Mouse (Mus musculus) macrophage (primary cell): ENCODE measurements around the gene Mettl11b. TPM values are rescaled to one million over a fixed set of nuclear protein-coding genes. Genes with fewer than 3 reads are reported as not detected.
"Not testable (repeated sequence)": the region's sequence is repeated elsewhere in the genome, so short reads cannot be mapped to it uniquely, and the experiment has no call there.

Experiments
- H3K27ac ChIP-seq: fragments of 350-480 bp; formaldehyde crosslinking; 2 replicates; pipeline ENCODE4 v1.9.0; 2021
- H3K36me3 ChIP-seq: fragments of 350-480 bp; formaldehyde crosslinking; 2 replicates; pipeline ENCODE4 v1.9.0; 2021; ENCODE audit errors: inconsistent target
- H3K4me3 ChIP-seq: fragments of 350-480 bp; formaldehyde crosslinking; 2 replicates; pipeline ENCODE4 v1.9.0; 2021; ENCODE audit errors: inconsistent target
- H3K79me2 ChIP-seq: fragments of 350-480 bp; formaldehyde crosslinking; 2 replicates; pipeline ENCODE4 v1.9.0; 2021; ENCODE audit errors: inconsistent target
- WGBS: methylation state at CpG from one replicate; pipeline ENCODE4 v1.1.7; 2026; ENCODE audit warnings: inconsistent platforms; ENCODE audit not compliant: missing documents; 5-methylcytosine and 5-hydroxymethylcytosine counted together
- polyA plus RNA-seq: library from polyadenylated mRNA; stranded (reverse); fragments of 250-400 nt; gene quantifications from 3 replicates; pipeline ENCODE4 v1.2.4, GENCODE M21; 2018; ENCODE audit warnings: inconsistent platforms
- total RNA-seq, 78 experiments: library from RNA; depleted of rRNA; stranded (reverse); fragments of 250-400 nt; gene quantifications; 1 replicate in 9 of 78; 2 replicates in 24 of 78; 3 replicates in 43 of 78; 4 replicates in 2 of 78; pipeline ENCODE4 v1.2.4; 2018; ENCODE audit warnings: inconsistent platforms in 56 of 78

Mettl11b gene
- total RNA-seq (2018; cell fraction: chromatin; rRNA removed) = not detected
- not detected for total RNA-seq (2018; cell fraction: cytosol; rRNA removed)
- not detected for total RNA-seq (2018; cell fraction: nucleus; rRNA removed)
- polyA plus RNA-seq = not detected in 3 replicates

DNA sequence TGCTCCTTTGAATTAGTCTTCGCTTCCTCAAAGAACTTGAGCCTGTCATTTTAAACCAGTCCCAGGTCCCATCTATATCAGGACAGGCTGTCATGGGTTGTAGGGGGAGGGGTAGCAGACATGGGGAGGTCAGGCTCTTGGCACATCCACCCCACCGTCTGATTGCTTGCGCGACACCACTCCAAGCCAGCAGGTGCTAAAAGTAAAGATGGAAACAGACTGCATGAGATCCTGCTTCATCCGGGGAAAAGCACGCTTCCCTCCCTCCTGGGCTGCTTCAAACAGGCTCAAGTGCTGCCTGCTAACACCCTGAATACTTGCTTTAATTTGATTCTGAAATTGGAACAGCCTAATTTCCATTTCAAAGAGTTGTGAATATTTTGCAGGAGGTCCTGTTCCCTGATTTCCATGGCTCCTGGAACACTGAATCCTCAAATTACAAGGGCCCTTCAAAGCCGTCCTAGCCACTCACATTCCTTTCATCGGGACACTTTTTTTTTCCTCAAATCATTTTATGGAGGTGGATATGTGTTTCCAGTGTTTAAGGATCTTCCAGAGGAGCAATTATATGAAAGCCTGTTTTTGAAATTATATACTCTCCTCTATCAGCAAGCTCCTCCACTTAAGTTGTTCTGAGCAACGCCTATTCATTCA is at the start of gene Mettl11b:
Gene Mettl11b, minus strand, starts transcription at position 127 of the 654 bp plus-strand sequence.
- Histone ChIP-seq H3K27ac (no peak within 1 kb of the TSS), H3K79me2 (no peaks in the 10 kb centered on the region), H3K4me3 (no peak within 1 kb of the TSS), H3K36me3 (no peaks in the 10 kb centered on the region)
- WGBS = 80% methylated on average over 9 of the region's 9 CpGs

DNA sequence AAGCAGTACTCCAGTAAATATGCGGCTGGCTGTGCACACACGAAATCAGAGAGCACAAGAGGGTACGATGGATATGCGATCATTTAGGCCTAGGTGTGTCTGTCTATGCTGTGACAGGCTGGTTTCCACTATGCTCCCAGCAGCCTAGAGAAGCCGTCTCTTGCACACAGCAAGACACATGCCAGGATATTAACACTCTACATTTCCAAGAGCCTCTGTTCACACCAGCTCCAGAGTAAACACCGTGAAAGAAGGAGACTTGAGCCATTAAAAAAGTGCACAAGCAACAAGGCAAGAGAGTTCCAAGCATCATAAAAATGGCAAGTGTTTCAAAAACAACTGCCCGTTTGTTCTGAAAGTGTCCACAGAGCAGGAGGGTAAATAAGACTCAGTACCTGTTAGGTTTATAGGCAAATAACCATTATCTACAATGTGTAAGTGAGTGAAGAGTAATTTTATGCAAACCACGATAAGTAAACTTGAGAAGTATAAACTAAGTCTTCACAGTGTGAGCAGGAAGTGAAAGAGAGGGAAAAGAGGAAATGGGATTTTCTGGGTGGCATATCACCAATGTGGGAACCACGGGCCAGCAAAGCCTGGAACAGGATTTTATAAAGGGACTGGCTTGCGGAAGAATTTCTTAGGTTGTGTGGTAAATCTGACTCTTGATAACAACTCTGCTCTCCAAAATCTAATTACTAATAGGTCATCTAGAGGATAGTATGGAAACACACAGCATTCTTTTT is 32.6 kb upstream of the Mettl11b start:
- Histone ChIP-seq H3K36me3 (no peaks in the 10 kb centered on the region), H3K27ac (no peak overlapping the region), H3K79me2 (no peaks in the 10 kb centered on the region), H3K4me3 (no peak overlapping the region)
- WGBS = 73% methylated on average over 10 of the region's 10 CpGs

DNA sequence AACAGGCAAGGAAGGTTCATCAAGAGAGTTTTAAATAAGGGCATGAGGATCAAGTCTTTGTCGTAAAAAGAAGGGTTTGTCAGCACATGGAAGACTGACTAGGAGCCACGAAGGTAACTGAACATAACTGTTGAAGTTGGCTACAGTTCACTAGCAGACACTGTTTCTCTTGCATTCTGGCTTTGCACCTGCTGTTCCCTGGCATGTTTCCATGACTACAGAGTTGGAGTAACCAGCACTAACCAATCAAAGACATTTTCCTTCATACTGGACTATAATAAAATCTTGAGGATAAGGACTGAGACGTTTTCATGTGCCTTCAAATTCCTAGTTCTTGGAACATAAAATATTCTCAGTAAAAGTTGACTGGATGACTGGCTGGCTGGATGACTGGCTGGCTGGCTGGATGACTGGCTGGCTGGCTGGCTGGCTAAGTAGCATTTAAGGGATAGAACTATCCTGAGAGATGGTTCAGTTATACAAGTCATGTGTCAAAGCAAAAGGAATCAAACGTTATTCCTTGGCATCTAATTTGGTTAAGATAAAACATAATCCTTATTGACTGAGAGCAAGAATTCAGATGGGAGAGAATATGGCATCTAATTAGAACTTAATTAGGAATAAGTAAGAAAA is 26.4 kb upstream of the Mettl11b start:
- Histone ChIP-seq H3K27ac (no peak overlapping the region), H3K4me3 (no peak overlapping the region), H3K79me2 (no peaks in the 10 kb centered on the region), H3K36me3 (no peaks in the 10 kb centered on the region)
- WGBS = 81% methylated on average over 4 of the region's 4 CpGs

DNA sequence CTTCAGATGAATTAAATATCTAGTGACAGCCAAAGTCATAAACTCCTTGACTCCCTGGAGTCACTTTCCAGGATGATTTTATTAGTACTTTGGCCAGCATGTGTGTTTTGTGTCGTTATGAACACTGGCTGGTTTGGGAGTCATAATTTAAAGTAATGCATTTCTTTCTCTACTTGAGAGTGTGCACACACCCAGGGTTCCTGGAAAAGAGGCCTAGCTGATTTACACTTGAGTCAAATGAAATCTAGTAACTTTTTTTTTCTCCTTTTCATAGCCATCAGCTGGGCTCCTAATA is 12.2 kb upstream of the Mettl11b start:
- WGBS = 63% methylated on average over 1 of the region's 1 CpGs
- Histone ChIP-seq H3K79me2 (no peaks in the 10 kb centered on the region), H3K36me3 (no peaks in the 10 kb centered on the region), H3K27ac (no peak overlapping the region), H3K4me3 (no peak overlapping the region)

DNA sequence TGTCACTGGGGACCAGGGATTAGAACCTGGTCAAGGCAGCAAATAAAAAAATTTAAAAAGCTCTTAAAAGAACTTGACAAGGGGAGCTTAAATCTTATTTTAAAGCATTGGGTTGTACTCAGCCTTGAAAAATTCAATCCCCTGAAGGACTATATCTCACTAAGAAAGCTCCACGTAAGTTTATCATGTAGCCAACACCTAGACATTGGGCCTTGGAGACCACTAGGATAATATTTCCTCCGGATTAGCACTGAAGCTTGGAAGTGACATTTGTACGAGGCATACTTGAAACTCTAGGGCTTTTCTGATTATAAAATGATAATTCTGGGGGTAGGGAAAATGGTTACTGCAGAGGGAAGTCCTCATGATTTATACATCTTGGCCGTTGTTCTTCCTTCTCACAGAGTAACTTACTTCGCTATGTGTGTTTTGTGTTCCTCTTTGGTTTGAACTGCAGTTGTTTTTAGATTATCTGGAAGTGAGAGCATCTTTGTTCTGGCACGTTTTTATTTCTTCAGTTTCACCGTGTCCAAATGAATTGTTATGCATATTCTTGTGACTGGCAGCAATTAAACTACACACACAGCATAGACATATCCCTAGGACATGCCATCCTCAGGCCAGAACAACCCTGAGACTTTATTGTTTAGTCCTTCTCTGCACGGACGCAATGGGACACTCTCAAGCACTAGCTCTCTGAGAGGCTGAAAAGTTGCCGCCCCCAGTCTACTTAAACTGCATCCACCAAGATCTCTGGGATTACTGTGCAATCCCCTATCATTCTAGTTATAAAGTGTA is 11.6 kb upstream of the Mettl11b start:
- H3K27ac ChIP-seq = no peak overlapping the region
- H3K36me3 ChIP-seq = no peaks in the 10 kb centered on the region
- H3K79me2 ChIP-seq = no peaks in the 10 kb centered on the region
- WGBS = 81% methylated on average over 10 of the region's 10 CpGs
- H3K4me3 ChIP-seq = no peak overlapping the region

DNA sequence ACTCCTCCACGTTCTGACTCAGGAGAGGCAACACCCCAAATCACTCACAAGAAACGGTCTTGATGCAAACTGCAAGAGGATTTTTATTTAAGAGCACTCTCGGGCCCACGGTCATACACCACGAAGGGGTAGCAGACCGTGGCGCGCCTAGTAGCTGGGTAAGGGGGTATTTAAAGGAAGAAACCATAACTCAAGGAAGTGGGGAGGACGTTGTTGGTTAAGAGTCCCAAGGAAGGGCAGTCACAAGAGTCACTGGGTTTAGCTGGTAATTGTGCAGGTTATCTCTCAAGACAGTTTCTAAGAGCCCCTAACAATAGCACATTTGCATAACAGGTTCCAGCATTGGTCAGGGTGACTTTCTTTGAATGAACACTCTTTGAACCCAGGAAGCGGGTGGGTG is 6.1 kb upstream of the Mettl11b start:
- WGBS = 94% methylated on average over 8 of the region's 10 CpGs

DNA sequence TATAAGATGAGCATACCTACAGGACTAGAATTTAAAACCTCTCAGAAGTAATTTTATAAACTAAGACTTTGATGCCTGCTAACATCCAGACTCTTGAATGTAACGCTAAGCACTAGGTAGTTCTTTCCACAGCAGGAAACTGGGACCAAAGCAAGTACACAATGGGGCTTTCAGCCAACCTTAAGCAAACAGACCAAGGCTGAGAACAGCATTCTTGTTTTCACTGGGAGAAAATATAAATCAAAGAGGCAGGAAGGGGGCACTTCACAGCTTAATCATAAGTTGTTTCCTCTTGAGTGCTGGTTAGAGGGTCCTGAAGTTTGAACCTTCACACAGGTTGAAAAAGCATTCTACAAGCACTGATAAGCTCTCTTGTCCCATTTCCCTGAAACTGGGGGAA is 1.1 kb downstream of the Mettl11b start:
- 6% methylated on average over 1 of the region's 1 CpGs for WGBS
- H3K79me2 ChIP-seq = no peaks in the 10 kb centered on the region
- H3K36me3 ChIP-seq = no peaks in the 10 kb centered on the region
- H3K4me3 ChIP-seq = no peak overlapping the region
- H3K27ac ChIP-seq = no peak overlapping the region

More for the DNA sequence above, 6.1 kb upstream of the Mettl11b start:
- H3K36me3 ChIP-seq, H3K27ac ChIP-seq, H3K79me2 ChIP-seq, H3K4me3 ChIP-seq: not testable (repeated sequence)

DNA sequence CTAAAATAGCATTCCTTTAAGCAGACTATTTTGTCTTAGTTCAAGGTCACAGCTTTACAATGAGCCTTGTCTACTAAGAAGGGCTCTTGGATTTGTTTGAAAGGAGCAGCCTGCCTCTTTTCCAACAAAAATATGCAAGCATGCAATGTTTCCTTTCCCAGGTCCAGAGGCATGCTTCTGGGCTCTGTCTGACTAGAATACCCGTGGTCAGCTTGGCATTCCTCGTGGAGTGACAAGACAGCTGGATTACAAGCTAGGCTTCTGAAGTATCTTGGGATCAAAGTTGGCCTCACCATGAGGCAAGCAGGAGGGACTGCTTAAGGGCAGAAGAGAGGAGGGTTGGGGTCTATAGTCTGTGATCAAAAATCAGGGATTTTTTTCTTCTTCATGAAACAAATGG is 16.4 kb downstream of the Mettl11b start:
- Histone ChIP-seq H3K36me3 (no peaks in the 10 kb centered on the region), H3K79me2 (no peaks in the 10 kb centered on the region), H3K27ac (no peak overlapping the region), H3K4me3 (no peak overlapping the region)
- 76% methylated on average over 2 of the region's 2 CpGs for WGBS

DNA sequence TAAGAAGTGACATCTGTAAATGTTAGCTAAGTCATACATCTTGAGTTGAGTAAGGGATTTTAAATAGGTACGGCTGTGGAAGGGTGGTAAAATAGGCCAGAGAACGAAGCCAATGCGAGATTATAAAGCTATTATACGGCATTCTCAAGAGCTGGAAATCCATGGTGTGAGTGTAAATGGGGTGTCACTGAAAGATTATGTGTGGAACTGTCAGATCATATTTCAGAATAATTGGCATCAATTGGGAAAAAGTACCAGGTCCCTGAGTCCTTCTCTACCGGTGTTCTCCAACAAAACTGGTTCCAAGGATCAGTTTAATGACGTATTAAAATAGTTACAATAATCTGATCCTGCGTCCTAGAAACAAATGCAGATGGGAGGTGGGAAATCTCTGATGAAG is 24.5 kb downstream of the Mettl11b start:
- no peaks in the 10 kb centered on the region for H3K36me3 ChIP-seq

DNA sequence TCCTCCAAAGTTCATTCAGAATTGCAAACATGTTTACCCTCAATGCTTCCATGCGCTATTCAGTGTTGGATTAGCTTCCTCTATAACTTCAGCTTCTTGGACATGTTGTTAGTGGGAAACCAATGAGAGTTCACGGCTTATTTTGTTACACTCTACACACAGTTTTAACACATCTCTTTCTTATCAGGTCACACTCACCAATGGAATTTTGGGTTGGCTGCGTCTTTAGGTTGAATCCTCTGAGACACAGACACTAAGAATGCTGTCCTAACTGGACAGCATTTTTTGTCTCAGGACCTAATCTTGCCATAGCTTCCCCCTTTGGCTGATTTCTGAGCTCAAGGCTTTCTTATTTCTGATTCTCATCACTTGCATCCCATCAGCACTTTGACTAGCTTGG is 25.3 kb downstream of the Mettl11b start:
- 92% methylated on average over 3 of the region's 3 CpGs for WGBS
- Histone ChIP-seq H3K4me3 (no peak overlapping the region), H3K27ac (no peak overlapping the region), H3K36me3 (no peaks in the 10 kb centered on the region), H3K79me2 (no peaks in the 10 kb centered on the region)

More for the DNA sequence above, 24.5 kb downstream of the Mettl11b start:
- Histone ChIP-seq H3K79me2 (no peaks in the 10 kb centered on the region), H3K4me3 (no peak overlapping the region), H3K27ac (no peak overlapping the region)
- 94% methylated on average over 7 of the region's 7 CpGs for WGBS

DNA sequence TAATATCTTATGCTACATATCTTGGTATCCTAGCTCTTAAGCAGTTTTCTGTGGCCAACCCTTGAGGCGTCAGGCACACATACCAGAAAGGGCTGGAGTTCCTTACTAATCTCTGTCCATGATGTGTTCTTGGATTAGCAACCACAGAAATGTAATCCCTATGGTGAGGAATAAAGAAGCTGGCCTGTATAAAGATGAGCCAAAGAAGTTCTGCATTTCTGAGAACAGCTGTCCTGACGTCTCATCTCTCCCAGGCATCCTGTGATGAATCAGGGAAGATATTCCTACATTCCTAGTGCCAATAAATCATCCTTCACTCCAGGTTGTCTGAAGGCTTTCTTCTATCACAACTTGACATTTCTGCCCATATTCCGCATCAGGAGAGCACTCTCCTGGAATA is 33.2 kb downstream of the Mettl11b start:
- H3K79me2 ChIP-seq = no peaks in the 10 kb centered on the region

DNA sequence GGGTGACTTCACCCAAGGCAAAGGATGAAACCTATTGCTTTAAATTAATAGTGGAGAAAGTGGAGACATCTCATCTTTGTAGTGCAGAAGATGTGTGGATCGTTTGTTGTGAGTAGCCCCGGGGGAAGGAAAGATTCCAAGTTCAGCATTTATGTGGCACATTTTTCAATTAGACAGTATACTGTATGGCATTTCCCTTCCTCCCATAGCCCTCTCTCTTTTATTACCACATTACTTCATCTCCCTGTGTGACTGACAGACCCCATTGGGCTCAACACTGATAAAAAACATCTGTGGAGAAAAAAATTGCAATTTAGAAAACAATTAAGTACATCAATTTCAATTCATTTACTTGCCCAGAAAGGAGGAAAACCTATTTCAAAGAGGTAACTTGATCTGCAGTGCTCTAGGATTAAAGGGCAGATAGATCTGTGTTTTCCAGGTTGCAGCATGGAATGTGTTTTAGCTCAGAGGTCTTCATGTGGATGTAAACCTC is 42.0 kb downstream of the Mettl11b start:
- Histone ChIP-seq H3K27ac (no peak overlapping the region), H3K36me3 (no peaks in the 10 kb centered on the region), H3K4me3 (no peak overlapping the region), H3K79me2 (no peaks in the 10 kb centered on the region)
- WGBS = no CpG with 5 or more reads among the region's 2 CpGs

More for the DNA sequence above, 33.2 kb downstream of the Mettl11b start:
- no peak overlapping the region for H3K27ac ChIP-seq
- 97% methylated on average over 3 of the region's 3 CpGs for WGBS
- no peaks in the 10 kb centered on the region for H3K36me3 ChIP-seq
- no peak overlapping the region for H3K4me3 ChIP-seq

DNA sequence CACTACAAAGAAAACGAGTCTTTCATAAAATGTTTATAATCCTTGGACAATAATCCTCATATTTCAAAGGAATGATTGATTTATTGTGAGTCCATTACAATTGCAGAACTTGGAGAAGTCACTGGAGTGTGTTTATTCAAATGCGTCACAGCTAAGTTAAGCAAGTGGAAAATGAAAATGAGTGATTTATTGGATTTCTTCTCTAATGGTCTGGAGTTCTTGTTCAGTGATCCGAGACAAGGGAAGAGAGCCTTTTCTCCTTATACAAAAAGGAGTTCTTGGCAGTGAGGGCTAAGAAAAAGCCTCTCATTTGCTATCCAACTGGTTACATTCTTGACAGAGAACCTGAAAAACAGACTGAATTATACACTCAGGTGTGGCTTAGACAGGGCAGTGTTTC is 42.9 kb downstream of the Mettl11b start:
- H3K4me3 ChIP-seq = no peak overlapping the region

DNA sequence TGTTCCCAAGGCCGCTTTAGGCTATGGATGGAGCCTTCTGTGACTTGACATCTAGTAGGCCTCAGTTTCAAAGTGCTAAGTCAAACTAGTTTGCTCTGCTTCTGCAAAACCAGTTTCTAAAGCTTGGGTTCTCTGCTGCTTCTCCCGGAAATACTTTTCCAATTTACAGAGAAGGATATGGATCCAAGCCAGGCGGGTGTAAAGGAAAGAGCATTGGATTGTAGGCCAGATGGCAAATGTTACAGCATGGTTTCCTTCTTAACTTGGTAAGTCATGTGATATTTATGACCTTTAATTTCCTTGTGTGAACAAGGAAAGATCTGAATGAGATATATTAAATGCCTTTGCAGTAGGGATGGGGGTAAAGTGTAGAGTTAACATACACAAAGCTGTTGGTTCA is 52.2 kb downstream of the Mettl11b start:
- Histone ChIP-seq H3K27ac (no peak overlapping the region), H3K36me3 (no peaks in the 10 kb centered on the region), H3K79me2 (no peaks in the 10 kb centered on the region), H3K4me3 (no peak overlapping the region)
- 98% methylated on average over 3 of the region's 3 CpGs for WGBS

More for the DNA sequence above, 42.9 kb downstream of the Mettl11b start:
- Histone ChIP-seq H3K79me2 (no peaks in the 10 kb centered on the region), H3K27ac (no peak overlapping the region), H3K36me3 (no peaks in the 10 kb centered on the region)
- WGBS = 83% methylated on average over 3 of the region's 3 CpGs
